Comparison of ENCODE assay signal across 8 mouse cellular contexts in genomic region chr1:74817219-74817618, GRCm38 (mm10). TPM values are rescaled to one million over a fixed set of nuclear protein-coding genes. Genes with fewer than 3 reads are reported as not detected.
DNase-seq lines count a peak whose midpoint lies in the region; ATAC-seq and TF ChIP-seq lines count a peak whose summit lies in the region.

No protein-coding gene starts in this region.

- peaks cover 5% of the 10 kb centered on the region for H3K4me1 ChIP-seq in heart, postnatal 0 days (ENCODE audit: control insufficient read depth, insufficient read depth)
- H3K4me1 ChIP-seq in bone marrow, adult 2 months (ENCODE audit: control insufficient read depth, insufficient read depth, low read length), result peaks cover 3% of the 10 kb centered on the region; the same call in 1 of the 2 replicates
- H3K4me1 ChIP-seq in hindbrain, embryonic 13.5 days (replicated peaks), result peaks cover 8% of the 10 kb centered on the region
- H3K4me1 ChIP-seq in midbrain, embryonic 11.5 days (ENCODE audit: control insufficient read depth, insufficient read depth, low read length), result peaks cover 7% of the 10 kb centered on the region

- no peaks in the 10 kb centered on the region for H3K9me3 ChIP-seq in heart, postnatal 0 days (replicated peaks; ENCODE audit: control insufficient read depth, low read length)
- H3K9me3 ChIP-seq in hindbrain, embryonic 13.5 days, result no peaks in the 10 kb centered on the region
- H3K9me3 ChIP-seq in midbrain, embryonic 11.5 days (ENCODE audit: control insufficient read depth, low read length), result no peaks in the 10 kb centered on the region

- H3K27me3 ChIP-seq in heart, postnatal 0 days (ENCODE audit: control insufficient read depth, insufficient read depth, low read length), result no peaks in the 10 kb centered on the region
- H3K27me3 ChIP-seq in hindbrain, embryonic 13.5 days, result peaks cover 10% of the 10 kb centered on the region; the same call in 1 of the 2 replicates
- H3K27me3 ChIP-seq in midbrain, embryonic 11.5 days (ENCODE audit: control insufficient read depth, insufficient read depth, low read length), result no peaks in the 10 kb centered on the region

- H3K9ac ChIP-seq in heart, postnatal 0 days (replicated peaks; ENCODE audit: low read depth, low read length), result peak overlapping the region; percentile 88
- H3K9ac ChIP-seq in hindbrain, embryonic 13.5 days, result peak overlapping the region; percentile 82
- H3K9ac ChIP-seq in midbrain, embryonic 11.5 days (ENCODE audit: low read length), result peak overlapping the region; percentile 84

- no peak for DNase-seq in heart, postnatal 0 days (ENCODE audit: low spot score)
- DNase-seq in heart, postnatal 25 days (ENCODE audit: low spot score), result no peak
- no peak for DNase-seq in midbrain, embryonic 11.5 days (ENCODE audit: low spot score, missing footprints)
- DNase-seq in urinary bladder, postnatal 10 days (ENCODE audit: low spot score), result no peak
- DNase-seq in left cerebral cortex, adult 11 months (ENCODE audit: low spot score), result no peak
- no peak for DNase-seq in yolk sac, embryonic 10.5 days (ENCODE audit: low spot score)

- no peaks in the 10 kb centered on the region for H3K36me3 ChIP-seq in heart, postnatal 0 days (replicated peaks; ENCODE audit: control insufficient read depth, insufficient read depth, low read length)
- H3K36me3 ChIP-seq in hindbrain, embryonic 13.5 days, result no peaks in the 10 kb centered on the region
- no peaks in the 10 kb centered on the region for H3K36me3 ChIP-seq in midbrain, embryonic 11.5 days (ENCODE audit: control insufficient read depth, insufficient read depth, low read length)

- peak overlapping the region; percentile 92 for H3K27ac ChIP-seq in heart, postnatal 0 days (ENCODE audit: low read depth)
- H3K27ac ChIP-seq in bone marrow, adult 2 months (ENCODE audit: control insufficient read depth, insufficient read depth, low read depth, low read length, poor library complexity), result peak overlapping the region; percentile 81
- H3K27ac ChIP-seq in hindbrain, embryonic 13.5 days, result peak overlapping the region; percentile 93
- H3K27ac ChIP-seq in midbrain, embryonic 11.5 days (ENCODE audit: low read depth, low read length), result peak overlapping the region; percentile 78

- ATAC-seq in heart, postnatal 0 days (ENCODE audit: insufficient read depth, low read depth), result peak; percentile 15; the same call in 1 of the 2 replicates
- peak; percentile 37 for ATAC-seq in hindbrain, embryonic 13.5 days (ENCODE audit: low FRiP score)
- ATAC-seq in midbrain, embryonic 11.5 days (ENCODE audit: low FRiP score), result peak; percentile 16; the same call in 1 of the 2 replicates

- WGBS in heart, postnatal 0 days, result 13% methylated on average over 14 of the region's 14 CpGs
- WGBS in bone marrow, adult 2 months, result 8% methylated on average over 14 of the region's 14 CpGs
- 12% methylated on average over 14 of the region's 14 CpGs for WGBS in hindbrain, embryonic 13.5 days
- WGBS in midbrain, embryonic 11.5 days, result 15% methylated on average over 14 of the region's 14 CpGs

- TF ChIP-seq POLR2A in bone marrow, adult 2 months (IDR thresholded peaks at IDR 0.05; ENCODE audit: borderline replicate concordance, control insufficient read depth, low read depth, low read length), result no peak

- H3K4me3 ChIP-seq in heart, postnatal 0 days (ENCODE audit: low read depth, low read length), result peak overlapping the region; percentile 77
- peak overlapping the region; percentile 67 for H3K4me3 ChIP-seq in bone marrow, adult 2 months (replicated peaks; ENCODE audit: control insufficient read depth, low read depth, low read length)
- H3K4me3 ChIP-seq in hindbrain, embryonic 13.5 days, result peak overlapping the region; percentile 67
- peak overlapping the region; percentile 57 for H3K4me3 ChIP-seq in midbrain, embryonic 11.5 days (ENCODE audit: low read depth, low read length)

- TF ChIP-seq EP300 in heart, postnatal 0 days (IDR thresholded peaks at IDR 0.05; ENCODE audit: low read depth), result 0 out of 2 replicates have a peak, but pooled peaks have one; percentile 0

- no peak for TF ChIP-seq CTCF in heart, postnatal 0 days (IDR thresholded peaks at IDR 0.05; ENCODE audit: low read depth)
- TF ChIP-seq CTCF in bone marrow, adult 2 months (IDR thresholded peaks at IDR 0.05; ENCODE audit: control insufficient read depth, insufficient read depth, low read length), result no peak

- H3K4me2 ChIP-seq in heart, postnatal 0 days (ENCODE audit: low read depth, low read length), result peak overlapping the region; percentile 76
- peak overlapping the region; percentile 63 for H3K4me2 ChIP-seq in hindbrain, embryonic 13.5 days
- peak overlapping the region; percentile 58 for H3K4me2 ChIP-seq in midbrain, embryonic 11.5 days

- intact Hi-C loops in heart, postnatal 25 days (cut with DNase I), result no loop called here

RNA-seq across cellular contexts. Expression of gene Wnt10a, which starts 25.9 kb away (rescaled TPM):
- not detected in 2 replicates for total RNA-seq in heart, postnatal 0 days (2014; rRNA removed; ENCODE audit: low replicate concordance)
- polyA plus RNA-seq in heart, postnatal 0 days (2015; fragmentation: Nextera tagmentation; extraction: Ambion mirVana), result not detected in 2 replicates
- total RNA-seq in heart, postnatal 25 days (2021), result not detected
- polyA plus RNA-seq in bone marrow, adult 2 months (2011; ENCODE audit: insufficient read depth, insufficient read length, low replicate concordance, missing spikeins), result not detected in 2 replicates
- 0.19 and 0.45 TPM in 2 replicates for polyA plus RNA-seq in hindbrain, embryonic 13.5 days (2015; fragmentation: Nextera tagmentation; extraction: Ambion mirVana)
- polyA plus RNA-seq in midbrain, embryonic 11.5 days (2014; fragmentation: Nextera tagmentation; extraction: Ambion mirVana), result 1.4 and 2.3 TPM in 2 replicates

RNA-seq across cellular contexts. Expression of gene Cdk5r2, which starts 37.5 kb away (rescaled TPM):
- total RNA-seq in heart, postnatal 0 days (2014; rRNA removed; ENCODE audit: low replicate concordance), result not detected in 2 replicates
- polyA plus RNA-seq in heart, postnatal 0 days (2015; fragmentation: Nextera tagmentation; extraction: Ambion mirVana), result not detected in 2 replicates
- not detected for total RNA-seq in heart, postnatal 25 days (2021)
- polyA plus RNA-seq in bone marrow, adult 2 months (2011; ENCODE audit: insufficient read depth, insufficient read length, low replicate concordance, missing spikeins), result not detected in 2 replicates
- polyA plus RNA-seq in hindbrain, embryonic 13.5 days (2015; fragmentation: Nextera tagmentation; extraction: Ambion mirVana), result 6.1 and 6.5 TPM in 2 replicates
- polyA plus RNA-seq in midbrain, embryonic 11.5 days (2014; fragmentation: Nextera tagmentation; extraction: Ambion mirVana), result 5.7 and 5.8 TPM in 2 replicates

RNA-seq across cellular contexts. Expression of gene Wnt6, which starts 45.5 kb away (rescaled TPM):
- 0.23 and 0.88 TPM in 2 replicates for total RNA-seq in heart, postnatal 0 days (2014; rRNA removed; ENCODE audit: low replicate concordance)
- polyA plus RNA-seq in heart, postnatal 0 days (2015; fragmentation: Nextera tagmentation; extraction: Ambion mirVana), result 0.11 and 0.21 TPM in 2 replicates
- under 1 TPM in 1 of 2 experiments, not detected in 1; 0.20 TPM for total RNA-seq in heart, postnatal 25 days (2021)
- polyA plus RNA-seq in bone marrow, adult 2 months (2011; ENCODE audit: insufficient read depth, insufficient read length, low replicate concordance, missing spikeins), result not detected in 2 replicates
- 3.6 and 4.5 TPM in 2 replicates for polyA plus RNA-seq in hindbrain, embryonic 13.5 days (2015; fragmentation: Nextera tagmentation; extraction: Ambion mirVana)
- polyA plus RNA-seq in midbrain, embryonic 11.5 days (2014; fragmentation: Nextera tagmentation; extraction: Ambion mirVana), result 3.3 and 3.4 TPM in 2 replicates
